Mouse (Mus musculus) midbrain, postnatal 0 days (tissue): ENCODE results near the gene Repin1. TPM values are rescaled to one million over a fixed set of nuclear protein-coding genes. Genes with fewer than 3 reads are reported as not detected.

ENCODE experiments used
- ATAC-seq: fragments of 200-750 bp; cut with Nextera tagmentation; 2 replicates; pipeline ENCODE4 v1.8.0; 2017; ENCODE audit warnings: moderate number of reproducible peaks, mild to moderate bottlenecking, moderate TSS enrichment, moderate library complexity; ENCODE audit not compliant: low FRiP score
- DNase-seq: peaks from one replicate; pipeline ENCODE4 v3.0.0-alpha.2; 2015; ENCODE audit warnings: low spot score
- H3K27ac ChIP-seq: fragments of 300-500 bp; sonication (generic); 2 replicates; pipeline ENCODE4 v1.5.1; 2014; ENCODE audit warnings: low read depth, mild to moderate bottlenecking, low read length, mixed read lengths
- H3K27me3 ChIP-seq: fragments of 300-500 bp; sonication (generic); 2 replicates; pipeline ENCODE4 v1.6.1; 2014; ENCODE audit warnings: low read length, control low read depth, mixed read lengths; ENCODE audit not compliant: insufficient read depth
- H3K36me3 ChIP-seq: fragments of 300-500 bp; sonication (generic); 2 replicates; pipeline ENCODE4 v1.6.1; 2014; ENCODE audit warnings: low read length, control low read depth, mixed read lengths; ENCODE audit not compliant: insufficient read depth
- H3K4me1 ChIP-seq: fragments of 300-500 bp; sonication (generic); 2 replicates; pipeline ENCODE4 v1.6.1; 2014; ENCODE audit warnings: mild to moderate bottlenecking, control low read depth, antibody characterized with exemption, low read length, mixed read lengths; ENCODE audit not compliant: insufficient read depth
- H3K4me2 ChIP-seq: fragments of 300-500 bp; sonication (generic); 2 replicates; pipeline ENCODE4 v1.6.1; 2014; ENCODE audit warnings: low read depth, mild to moderate bottlenecking, low read length, mixed read lengths; ENCODE audit not compliant: poor library complexity, severe bottlenecking
- H3K4me3 ChIP-seq: fragments of 300-500 bp; sonication (generic); 2 replicates; pipeline ENCODE4 v1.5.1; 2014; ENCODE audit warnings: low read depth, mild to moderate bottlenecking, low read length, moderate library complexity
- H3K9ac ChIP-seq: fragments of 300-500 bp; sonication (generic); replicated peaks from 2 replicates; pipeline ENCODE4 v1.6.1; 2014; ENCODE audit warnings: mild to moderate bottlenecking, low read length, moderate library complexity, mixed read lengths; ENCODE audit not compliant: poor library complexity, severe bottlenecking
- H3K9me3 ChIP-seq: fragments of 300-500 bp; sonication (generic); 2 replicates; pipeline ENCODE4 v1.6.1; 2016; ENCODE audit warnings: low read length, control low read depth
- CTCF ChIP-seq: IDR thresholded peaks from 2 replicates; pipeline ENCODE4 v1.5.1; 2016; ENCODE audit warnings: antibody characterized with exemption, mild to moderate bottlenecking
- WGBS: fragments of 180-500 bp; shearing (Covaris S2); extraction: QIAGEN DNeasy Blood & Tissue Kit; methylation state at CpG from one replicate; pipeline ENCODE4 v1.1.7; 2014; 5-methylcytosine and 5-hydroxymethylcytosine counted together
- polyA plus RNA-seq: library from polyadenylated mRNA; unstranded; fragments of >200 nt; fragmentation: Nextera tagmentation; extraction: Ambion mirVana; gene quantifications from 2 replicates; pipeline ENCODE4 v1.2.1, GENCODE M21; 2015
- total RNA-seq: library from RNA; depleted of rRNA; stranded (reverse); fragments of >200 nt; gene quantifications from 2 replicates; pipeline ENCODE4 v1.2.3, GENCODE M21; 2014

Gene Repin1
- total and polyA plus RNA-seq, 2 experiments from 2014 or later = 42.8 to 91.5 TPM

DNA sequence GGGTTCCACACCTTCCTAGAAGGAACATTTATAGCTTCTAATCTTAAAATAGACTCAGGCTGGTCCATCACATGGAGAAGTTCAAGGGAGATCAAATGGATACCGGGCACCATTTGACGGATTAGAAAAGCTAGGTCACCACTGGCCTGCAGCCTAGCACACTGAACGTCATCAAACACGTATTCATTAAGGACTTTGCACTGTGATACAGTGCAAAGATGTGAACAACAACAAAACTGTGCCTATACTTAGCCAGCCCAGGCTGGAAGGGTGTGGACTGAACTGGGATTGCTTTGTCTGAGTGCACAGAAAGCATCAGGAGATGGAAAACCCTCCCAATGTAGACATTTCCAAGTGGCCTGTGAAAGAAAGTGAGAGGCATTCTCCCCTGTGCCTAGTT lies 39.9 kb upstream of the Repin1 start:
- ATAC-seq (peak; percentile 45; the same call in 1 of the 2 replicates), DNase-seq (no peak)
- H3K9me3 ChIP-seq = no peaks in the 10 kb centered on the region
- 69% methylated on average over 4 of the region's 4 CpGs for WGBS
- H3K4me3 ChIP-seq = peak overlapping the region; percentile 53
- H3K27me3 ChIP-seq = no peaks in the 10 kb centered on the region
- peaks cover 11% of the 10 kb centered on the region; the same call in 1 of the 2 replicates for H3K4me1 ChIP-seq
- H3K36me3 ChIP-seq = peaks cover 8% of the 10 kb centered on the region; the same call in 1 of the 2 replicates
- peak overlapping the region; percentile 75 for H3K4me2 ChIP-seq
- H3K9ac ChIP-seq = peak overlapping the region; percentile 65
- TF ChIP-seq CTCF = no peak
- H3K27ac ChIP-seq = peak overlapping the region; percentile 98

DNA sequence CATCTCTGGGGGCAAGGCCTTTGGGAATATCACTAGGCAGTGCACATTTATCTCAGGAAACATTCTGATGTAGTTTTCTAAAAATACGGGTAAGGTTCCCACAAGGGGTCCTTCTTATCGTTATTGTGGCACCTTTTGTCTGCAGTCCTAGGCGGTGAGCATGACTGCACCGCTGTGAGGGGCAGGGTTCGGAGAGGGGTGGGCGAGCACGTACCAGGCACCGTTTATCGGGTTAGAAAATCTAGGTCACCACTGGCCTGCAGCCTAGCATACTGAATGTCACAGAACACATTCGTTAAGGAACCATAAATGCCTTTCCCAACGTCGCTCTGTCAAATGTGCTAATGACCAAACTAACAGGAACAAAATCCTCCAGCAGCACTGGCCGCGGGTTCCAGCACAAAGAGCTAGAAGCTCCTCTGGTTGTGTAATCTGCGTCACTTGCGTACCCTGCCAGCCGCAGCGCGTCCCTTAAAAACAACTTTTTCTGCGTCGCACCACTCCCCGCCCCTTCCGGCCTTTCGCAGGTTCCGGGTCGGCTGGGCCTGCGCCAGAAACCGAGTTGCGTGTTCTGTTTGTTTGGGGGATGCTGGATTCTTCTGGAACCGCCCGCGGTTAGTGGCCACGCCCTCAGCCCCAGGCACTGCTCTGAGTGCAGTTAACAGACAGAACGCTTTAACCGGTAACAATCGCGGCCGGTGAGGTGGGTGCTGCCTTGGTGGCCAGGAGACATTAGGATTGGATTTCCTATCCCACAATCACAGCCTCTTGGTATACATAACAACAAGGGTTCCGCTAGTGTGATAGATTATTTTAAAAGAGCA lies 39.2 kb upstream of the Repin1 start, which contains the start of gene Lrrc61:
Gene Lrrc61, plus strand, starts transcription at position 517 of the 824 bp plus-strand sequence.
- no peak; the same call in 1 of the 2 replicates for TF ChIP-seq CTCF
- Histone ChIP-seq H3K27ac (peak within 1 kb of the TSS; percentile 98), H3K27me3 (no peaks in the 10 kb centered on the region), H3K36me3 (peaks cover 10% of the 10 kb centered on the region; the same call in 1 of the 2 replicates), H3K9me3 (no peaks in the 10 kb centered on the region), H3K4me1 (peaks cover 11% of the 10 kb centered on the region; the same call in 1 of the 2 replicates), H3K4me3 (peak within 1 kb of the TSS; percentile 53), H3K4me2 (peak within 1 kb of the TSS; percentile 75), H3K9ac (peak within 1 kb of the TSS; percentile 65)
- ATAC-seq = peak; percentile 93
- DNase-seq = peak; percentile 98
- under 1% methylated on average over 39 of the region's 39 CpGs for WGBS

DNA sequence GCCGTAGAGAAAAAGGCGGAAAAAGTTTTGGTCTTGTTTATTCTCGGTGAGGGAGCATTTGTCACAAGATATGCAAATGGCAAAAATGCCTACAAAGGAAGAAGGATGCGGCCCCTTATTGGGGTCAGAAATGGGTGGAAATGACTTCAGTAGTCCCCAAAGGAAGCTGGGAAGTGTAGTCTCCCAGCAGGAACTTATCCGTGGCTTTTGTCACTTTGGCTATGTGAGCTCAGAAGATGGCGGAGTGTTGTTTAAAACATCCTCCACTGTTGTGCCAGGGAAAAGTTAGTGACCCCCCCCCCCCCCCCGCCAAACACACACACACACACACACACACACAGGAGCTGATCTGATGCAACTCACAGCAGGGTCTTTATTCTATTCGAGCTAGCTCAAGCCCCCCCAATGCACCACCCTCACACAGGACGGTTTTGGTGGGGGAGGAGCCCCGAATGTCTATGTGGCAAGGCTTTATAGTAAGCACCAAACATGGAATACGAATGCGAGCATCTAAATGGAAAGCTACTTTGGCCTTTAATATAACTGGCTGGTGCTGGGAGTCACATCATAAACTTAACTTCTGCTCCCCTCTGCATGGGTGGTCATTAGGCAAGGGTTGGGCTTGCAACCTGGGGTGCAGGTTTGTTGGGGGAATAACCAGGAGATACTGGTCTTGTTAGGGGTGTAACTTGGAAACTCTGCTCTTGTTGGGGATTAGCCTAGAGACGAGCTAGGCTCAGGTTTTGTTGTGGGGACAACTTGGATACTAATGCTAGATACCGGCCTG lies 38.4 kb upstream of the Repin1 start:
- ATAC-seq = peak; percentile 85
- WGBS = 26% methylated on average over 13 of the region's 14 CpGs
- no peaks in the 10 kb centered on the region for H3K9me3 ChIP-seq

DNA sequence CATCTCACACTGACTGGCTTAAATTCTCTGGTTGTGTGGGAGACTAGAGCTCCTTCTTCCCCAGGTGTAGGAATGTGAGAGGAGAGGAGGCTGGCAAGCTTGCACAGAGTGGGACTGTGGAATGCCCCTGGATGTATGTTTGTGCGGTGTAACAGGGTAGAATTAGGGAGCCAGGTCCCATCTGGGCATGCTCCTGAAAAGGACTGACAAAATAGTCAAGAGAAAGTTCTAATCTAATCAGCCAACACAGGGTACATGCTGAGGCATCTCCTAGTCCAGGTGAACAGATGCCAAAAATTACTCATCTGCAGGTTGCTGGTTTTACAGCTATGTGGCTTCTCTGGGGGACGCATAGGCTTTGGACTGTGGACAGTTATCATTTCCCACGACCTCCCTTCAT lies 37.7 kb upstream of the Repin1 start:
- ATAC-seq (no peak), DNase-seq (no peak)
- no peaks in the 10 kb centered on the region for H3K9me3 ChIP-seq
- no peak overlapping the region for H3K27ac ChIP-seq
- peaks cover 11% of the 10 kb centered on the region; the same call in 1 of the 2 replicates for H3K4me1 ChIP-seq
- no peak overlapping the region for H3K9ac ChIP-seq
- H3K4me2 ChIP-seq = peak overlapping the region; percentile 75; the same call in 1 of the 2 replicates
- 93% methylated on average over 3 of the region's 3 CpGs for WGBS
- H3K27me3 ChIP-seq = no peaks in the 10 kb centered on the region
- no peak overlapping the region for H3K4me3 ChIP-seq
- peaks cover 14% of the 10 kb centered on the region; the same call in 1 of the 2 replicates for H3K36me3 ChIP-seq
- no peak for TF ChIP-seq CTCF

More for the DNA sequence above, 38.4 kb upstream of the Repin1 start:
- Histone ChIP-seq H3K36me3 (peaks cover 11% of the 10 kb centered on the region; the same call in 1 of the 2 replicates), H3K9ac (peak overlapping the region; percentile 65), H3K27ac (peak overlapping the region; percentile 98), H3K27me3 (no peaks in the 10 kb centered on the region), H3K4me3 (peak overlapping the region; percentile 53), H3K4me2 (peak overlapping the region; percentile 75), H3K4me1 (peaks cover 11% of the 10 kb centered on the region; the same call in 1 of the 2 replicates)
- DNase-seq = peak; percentile 95
- TF ChIP-seq CTCF = no peak

DNA sequence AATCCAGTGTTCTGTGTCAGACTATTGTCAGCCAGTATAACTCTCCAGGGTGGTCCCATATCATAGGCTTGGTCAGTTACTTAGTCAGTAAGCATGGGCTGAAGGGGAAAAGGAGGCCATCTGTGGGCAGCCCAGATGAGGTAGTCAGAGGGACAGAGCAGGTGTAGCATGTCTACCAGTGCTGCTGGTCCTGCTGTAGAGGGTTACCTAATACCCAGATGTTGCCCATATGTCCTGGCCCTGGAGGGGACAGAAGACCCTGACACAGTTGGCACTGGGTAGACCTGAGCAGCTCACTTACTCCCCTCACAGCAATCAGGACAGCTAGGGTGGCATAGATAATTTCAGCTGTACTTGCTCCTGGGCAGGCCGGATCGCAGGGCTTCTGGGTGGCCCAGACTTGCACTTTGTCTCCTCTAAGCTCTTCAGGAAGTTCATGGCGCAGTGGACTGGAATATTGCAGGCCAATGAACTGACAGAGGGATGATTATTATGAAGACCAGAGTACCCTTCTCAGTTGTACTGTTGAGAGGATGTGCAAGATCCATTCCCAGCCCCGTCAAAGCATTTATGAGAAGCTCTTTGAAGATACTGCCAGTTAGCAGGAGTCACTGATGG lies 27.9 kb upstream of the Repin1 start:
- Histone ChIP-seq H3K27ac (no peak overlapping the region), H3K4me1 (no peaks in the 10 kb centered on the region), H3K27me3 (no peaks in the 10 kb centered on the region), H3K9ac (no peak overlapping the region), H3K4me2 (no peak overlapping the region), H3K9me3 (no peaks in the 10 kb centered on the region), H3K4me3 (no peak overlapping the region), H3K36me3 (peaks cover 24% of the 10 kb centered on the region)
- no peak for ATAC-seq
- 91% methylated on average over 4 of the region's 4 CpGs for whole genome bisulfite sequencing
- TF ChIP-seq CTCF = no peak
- DNase-seq = no peak
